Mouse (Mus musculus) liver, postnatal 0 days (tissue): ENCODE results near the gene Rnf187.

ENCODE experiments used
- CTCF ChIP-seq: sonication (generic); IDR thresholded peaks from 2 replicates; pipeline ENCODE4 v1.5.1; 2016; ENCODE audit warnings: antibody characterized with exemption, low read depth
- EP300 ChIP-seq: IDR thresholded peaks from 2 replicates; pipeline ENCODE4 v1.6.1; 2016; ENCODE audit warnings: antibody characterized with exemption, low read depth, mild to moderate bottlenecking

- TF ChIP-seq CTCF (no peak), EP300 (no peak)
Measured at GRCm38 (mm10) chr11:58977150-58977549, 38.4 kb upstream of the Rnf187 start.
